Mouse (Mus musculus): Measurements from ENCODE around the gene Usp35. TPM values are rescaled to one million over a fixed set of nuclear protein-coding genes. Genes with fewer than 3 reads are reported as not detected.

Usp35 gene
- polyA plus RNA-seq, 1 experiment from 2014 or later = 1.5 TPM

- no peak overlapping the region for H3K27ac ChIP-seq (ENCODE audit: low read length)
- no peak overlapping the region for H3K4me3 ChIP-seq (replicated peaks; ENCODE audit: low read length)
- H3K27me3 ChIP-seq (ENCODE audit: control insufficient read depth, insufficient read depth, low read length) = no peaks in the 10 kb centered on the region
- no peak overlapping the region for H3K9ac ChIP-seq (ENCODE audit: low read length)
- H3K9me3 ChIP-seq (replicated peaks; ENCODE audit: control insufficient read depth, low read length) = no peaks in the 10 kb centered on the region
- no peaks in the 10 kb centered on the region for H3K4me1 ChIP-seq (ENCODE audit: control insufficient read depth, insufficient read depth, low read length)
- H3K4me2 ChIP-seq (ENCODE audit: low read depth, low read length) = no peak overlapping the region
- H3K36me3 ChIP-seq (ENCODE audit: control insufficient read depth, insufficient read depth, low read length) = peaks cover 26% of the 10 kb centered on the region
- ATAC-seq (ENCODE audit: insufficient read depth, low FRiP score) = no peak
- WGBS = 83% methylated on average over 2 of the region's 2 CpGs
Measured at GRCm38 (mm10) chr7:97303614-97304013, 28.2 kb downstream of the Usp35 start.

GRCm38 (mm10) chr7:97302876-97303275, 28.9 kb downstream of the Usp35 start:
- Histone ChIP-seq H3K27ac (ENCODE audit: low read length) (no peak overlapping the region), H3K9me3 (replicated peaks; ENCODE audit: control insufficient read depth, low read length) (no peaks in the 10 kb centered on the region), H3K36me3 (ENCODE audit: control insufficient read depth, insufficient read depth, low read length) (peaks cover 20% of the 10 kb centered on the region), H3K27me3 (ENCODE audit: control insufficient read depth, insufficient read depth, low read length) (no peaks in the 10 kb centered on the region), H3K4me2 (ENCODE audit: low read depth, low read length) (no peak overlapping the region), H3K4me1 (ENCODE audit: control insufficient read depth, insufficient read depth, low read length) (no peaks in the 10 kb centered on the region), H3K9ac (ENCODE audit: low read length) (no peak overlapping the region), H3K4me3 (replicated peaks; ENCODE audit: low read length) (no peak overlapping the region)
- no peak for ATAC-seq (ENCODE audit: insufficient read depth, low FRiP score)
- WGBS = 79% methylated on average over 4 of the region's 4 CpGs

DNA sequence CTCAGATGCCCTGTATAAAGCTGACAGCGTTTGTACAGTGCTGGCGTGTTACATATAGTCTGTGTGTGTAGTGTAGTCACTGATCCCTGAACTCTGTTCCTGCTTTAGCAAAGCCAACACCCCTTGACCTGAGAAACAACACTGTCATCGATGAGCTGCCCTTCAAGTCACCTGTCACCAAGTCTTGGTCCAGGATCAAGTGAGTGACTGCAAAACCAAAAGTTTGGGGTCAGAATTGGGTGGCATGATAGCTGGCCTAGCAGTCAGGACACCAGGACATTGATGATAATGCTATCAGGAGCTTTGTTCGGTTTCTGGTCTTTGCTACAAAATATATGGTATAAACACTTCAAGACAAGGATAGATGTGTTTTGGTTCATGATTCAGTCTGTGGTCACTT, 29.6 kb downstream of the Usp35 start:
- peaks cover 17% of the 10 kb centered on the region for H3K36me3 ChIP-seq (ENCODE audit: control insufficient read depth, insufficient read depth, low read length)
- H3K9me3 ChIP-seq (replicated peaks; ENCODE audit: control insufficient read depth, low read length) = no peaks in the 10 kb centered on the region
- H3K4me3 ChIP-seq (replicated peaks; ENCODE audit: low read length) = no peak overlapping the region
- WGBS = 71% methylated on average over 4 of the region's 4 CpGs
- no peaks in the 10 kb centered on the region for H3K4me1 ChIP-seq (ENCODE audit: control insufficient read depth, insufficient read depth, low read length)
- ATAC-seq (ENCODE audit: insufficient read depth, low FRiP score) = no peak
- no peak overlapping the region for H3K4me2 ChIP-seq (ENCODE audit: low read depth, low read length)
- no peak overlapping the region for H3K9ac ChIP-seq (ENCODE audit: low read length)
- no peaks in the 10 kb centered on the region for H3K27me3 ChIP-seq (ENCODE audit: control insufficient read depth, insufficient read depth, low read length)
- H3K27ac ChIP-seq (ENCODE audit: low read length) = no peak overlapping the region

DNA sequence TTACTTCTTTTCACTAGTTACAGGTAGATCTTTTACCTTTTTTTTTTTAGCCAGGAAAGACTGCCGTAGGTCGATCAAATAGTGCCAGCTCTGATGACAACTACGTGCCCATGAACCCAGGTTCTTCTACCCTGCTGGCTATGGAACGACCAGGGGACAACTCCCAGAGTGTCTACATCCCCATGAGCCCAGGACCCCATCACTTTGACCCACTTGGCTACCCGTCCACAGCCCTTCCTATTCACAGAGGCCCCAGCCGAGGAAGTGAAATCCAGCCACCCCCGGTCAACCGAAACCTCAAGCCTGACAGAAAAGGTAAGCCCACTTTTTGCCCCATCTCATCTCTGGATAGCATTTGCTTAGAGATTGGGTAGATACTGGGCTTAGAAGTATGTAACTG, 30.5 kb downstream of the Usp35 start:
- Histone ChIP-seq H3K27ac (ENCODE audit: low read length) (no peak overlapping the region), H3K4me2 (ENCODE audit: low read depth, low read length) (no peak overlapping the region), H3K27me3 (ENCODE audit: control insufficient read depth, insufficient read depth, low read length) (no peaks in the 10 kb centered on the region), H3K9me3 (replicated peaks; ENCODE audit: control insufficient read depth, low read length) (no peaks in the 10 kb centered on the region), H3K36me3 (ENCODE audit: control insufficient read depth, insufficient read depth, low read length) (peaks cover 10% of the 10 kb centered on the region), H3K4me3 (replicated peaks; ENCODE audit: low read length) (no peak overlapping the region), H3K4me1 (ENCODE audit: control insufficient read depth, insufficient read depth, low read length) (no peaks in the 10 kb centered on the region), H3K9ac (ENCODE audit: low read length) (no peak overlapping the region)
- WGBS = 86% methylated on average over 8 of the region's 8 CpGs
- no peak for ATAC-seq (ENCODE audit: insufficient read depth, low FRiP score)

DNA sequence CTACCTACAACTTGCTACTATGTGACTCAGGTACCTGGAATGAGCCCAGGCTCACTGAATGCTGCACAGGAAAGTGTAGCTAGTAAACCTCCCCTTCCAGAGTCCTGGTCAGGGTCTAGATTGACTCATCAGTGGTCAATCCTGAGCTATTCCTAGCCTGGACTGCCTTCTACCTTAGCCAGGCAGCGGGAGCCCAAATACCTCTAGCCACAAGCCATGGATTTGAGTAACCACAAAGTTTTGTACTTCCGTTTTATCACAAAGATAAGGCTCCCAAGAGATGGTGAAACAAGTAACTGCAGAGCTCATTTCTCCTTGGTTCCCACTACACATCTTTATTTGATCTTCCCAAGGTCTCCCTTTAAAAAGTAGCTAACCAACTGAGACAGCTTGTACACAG, 30.9 kb downstream of the Usp35 start:
- no peaks in the 10 kb centered on the region for H3K27me3 ChIP-seq (ENCODE audit: control insufficient read depth, insufficient read depth, low read length)

GRCm38 (mm10) chr7:97298943-97299342, 32.9 kb downstream of the Usp35 start:
- H3K27me3 ChIP-seq (ENCODE audit: control insufficient read depth, insufficient read depth, low read length) = no peaks in the 10 kb centered on the region
- 83% methylated on average over 6 of the region's 6 CpGs for WGBS
- no peaks in the 10 kb centered on the region for H3K4me1 ChIP-seq (ENCODE audit: control insufficient read depth, insufficient read depth, low read length)
- H3K27ac ChIP-seq (ENCODE audit: low read length) = no peak overlapping the region
- no peak overlapping the region for H3K4me3 ChIP-seq (replicated peaks; ENCODE audit: low read length)
- no peak overlapping the region for H3K4me2 ChIP-seq (ENCODE audit: low read depth, low read length)
- H3K9ac ChIP-seq (ENCODE audit: low read length) = no peak overlapping the region
- no peak for ATAC-seq (ENCODE audit: insufficient read depth, low FRiP score)
- no peaks in the 10 kb centered on the region for H3K9me3 ChIP-seq (replicated peaks; ENCODE audit: control insufficient read depth, low read length)
- H3K36me3 ChIP-seq (ENCODE audit: control insufficient read depth, insufficient read depth, low read length) = no peaks in the 10 kb centered on the region

More for the DNA sequence above, 30.9 kb downstream of the Usp35 start:
- no peak overlapping the region for H3K27ac ChIP-seq (ENCODE audit: low read length)
- no peaks in the 10 kb centered on the region for H3K4me1 ChIP-seq (ENCODE audit: control insufficient read depth, insufficient read depth, low read length)
- no peak for ATAC-seq (ENCODE audit: insufficient read depth, low FRiP score)
- 80% methylated on average over 2 of the region's 2 CpGs for WGBS
- H3K9me3 ChIP-seq (replicated peaks; ENCODE audit: control insufficient read depth, low read length) = no peaks in the 10 kb centered on the region
- no peak overlapping the region for H3K4me3 ChIP-seq (replicated peaks; ENCODE audit: low read length)
- H3K9ac ChIP-seq (ENCODE audit: low read length) = no peak overlapping the region
- H3K36me3 ChIP-seq (ENCODE audit: control insufficient read depth, insufficient read depth, low read length) = peaks cover 7% of the 10 kb centered on the region
- H3K4me2 ChIP-seq (ENCODE audit: low read depth, low read length) = no peak overlapping the region

- Histone ChIP-seq H3K27me3 (ENCODE audit: control insufficient read depth, insufficient read depth, low read length) (no peaks in the 10 kb centered on the region), H3K4me1 (ENCODE audit: control insufficient read depth, insufficient read depth, low read length) (no peaks in the 10 kb centered on the region), H3K4me2 (ENCODE audit: low read depth, low read length) (no peak overlapping the region), H3K27ac (ENCODE audit: low read length) (no peak overlapping the region), H3K9me3 (replicated peaks; ENCODE audit: control insufficient read depth, low read length) (no peaks in the 10 kb centered on the region), H3K36me3 (ENCODE audit: control insufficient read depth, insufficient read depth, low read length) (no peaks in the 10 kb centered on the region), H3K4me3 (replicated peaks; ENCODE audit: low read length) (no peak overlapping the region), H3K9ac (ENCODE audit: low read length) (no peak overlapping the region)
- no peak for ATAC-seq (ENCODE audit: insufficient read depth, low FRiP score)
- WGBS = 95% methylated on average over 2 of the region's 2 CpGs
Measured at GRCm38 (mm10) chr7:97298279-97298678, 33.5 kb downstream of the Usp35 start.

GRCm38 (mm10) chr7:97297466-97297865, 34.4 kb downstream of the Usp35 start:
- Histone ChIP-seq H3K9me3 (replicated peaks; ENCODE audit: control insufficient read depth, low read length) (no peaks in the 10 kb centered on the region), H3K36me3 (ENCODE audit: control insufficient read depth, insufficient read depth, low read length) (no peaks in the 10 kb centered on the region), H3K9ac (ENCODE audit: low read length) (no peak overlapping the region), H3K27ac (ENCODE audit: low read length) (no peak overlapping the region), H3K4me1 (ENCODE audit: control insufficient read depth, insufficient read depth, low read length) (no peaks in the 10 kb centered on the region), H3K4me2 (ENCODE audit: low read depth, low read length) (no peak overlapping the region), H3K4me3 (replicated peaks; ENCODE audit: low read length) (no peak overlapping the region), H3K27me3 (ENCODE audit: control insufficient read depth, insufficient read depth, low read length) (no peaks in the 10 kb centered on the region)
- ATAC-seq (ENCODE audit: insufficient read depth, low FRiP score) = no peak
- 5% methylated on average over 2 of the region's 2 CpGs for WGBS

GRCm38 (mm10) chr7:97296986-97297385, 34.8 kb downstream of the Usp35 start:
- no peak for ATAC-seq (ENCODE audit: insufficient read depth, low FRiP score)
- Histone ChIP-seq H3K4me1 (ENCODE audit: control insufficient read depth, insufficient read depth, low read length) (no peaks in the 10 kb centered on the region), H3K4me2 (ENCODE audit: low read depth, low read length) (no peak overlapping the region), H3K27ac (ENCODE audit: low read length) (no peak overlapping the region), H3K4me3 (replicated peaks; ENCODE audit: low read length) (no peak overlapping the region), H3K36me3 (ENCODE audit: control insufficient read depth, insufficient read depth, low read length) (no peaks in the 10 kb centered on the region), H3K27me3 (ENCODE audit: control insufficient read depth, insufficient read depth, low read length) (no peaks in the 10 kb centered on the region), H3K9ac (ENCODE audit: low read length) (no peak overlapping the region), H3K9me3 (replicated peaks; ENCODE audit: control insufficient read depth, low read length) (no peaks in the 10 kb centered on the region)
- 55% methylated on average over 2 of the region's 2 CpGs for WGBS

DNA sequence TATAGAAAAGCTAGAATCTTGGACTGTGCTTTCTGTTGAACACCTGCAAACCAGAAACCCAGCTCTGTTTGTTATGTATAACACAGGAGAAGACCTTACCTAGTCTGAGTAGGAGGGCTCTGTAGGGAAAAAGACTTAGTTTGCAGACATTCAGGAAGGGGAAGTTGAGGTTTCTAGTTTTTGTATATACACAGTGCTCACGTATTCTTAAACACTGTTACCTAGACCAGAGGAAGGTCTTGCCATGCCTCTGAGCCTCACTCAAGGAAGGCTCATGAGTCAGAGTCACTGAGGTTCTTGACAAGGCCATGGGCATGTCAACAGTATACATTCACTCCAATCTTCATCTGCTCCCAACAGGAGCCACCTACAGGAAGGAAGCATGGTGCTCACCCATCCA, 60.8 kb downstream of the Usp35 start:
- ATAC-seq (ENCODE audit: insufficient read depth, low FRiP score) = no peak
- H3K9me3 ChIP-seq (replicated peaks; ENCODE audit: control insufficient read depth, low read length) = no peaks in the 10 kb centered on the region
- no peak overlapping the region for H3K4me2 ChIP-seq (ENCODE audit: low read depth, low read length)
- no peak overlapping the region for H3K27ac ChIP-seq (ENCODE audit: low read length)
- no peaks in the 10 kb centered on the region for H3K4me1 ChIP-seq (ENCODE audit: control insufficient read depth, insufficient read depth, low read length)
- 84% methylated on average over 1 of the region's 1 CpGs for WGBS
- no peaks in the 10 kb centered on the region for H3K27me3 ChIP-seq (ENCODE audit: control insufficient read depth, insufficient read depth, low read length)
- H3K36me3 ChIP-seq (ENCODE audit: control insufficient read depth, insufficient read depth, low read length) = 0 out of 2 replicates have a peak, but pooled peaks cover 4% of the 10 kb centered on the region
- H3K4me3 ChIP-seq (replicated peaks; ENCODE audit: low read length) = no peak overlapping the region
- H3K9ac ChIP-seq (ENCODE audit: low read length) = no peak overlapping the region
